Mouse (Mus musculus) midbrain, embryonic 14.5 days (tissue): Measurements from ENCODE around the gene Zfp652. TPM values are rescaled to one million over a fixed set of nuclear protein-coding genes. Genes with fewer than 3 reads are reported as not detected.

Experiments used
- ATAC-seq: fragments of 200-750 bp; cut with Nextera tagmentation; 2 replicates; pipeline ENCODE4 v1.8.0; 2017; ENCODE audit warnings: moderate number of reproducible peaks, moderate library complexity; ENCODE audit not compliant: low FRiP score, low TSS enrichment
- DNase-seq: peaks from one replicate; pipeline ENCODE4 v3.0.0-alpha.2; 2015
- H3K27ac ChIP-seq: fragments of 300-500 bp; sonication (generic); replicated peaks from 2 replicates; pipeline ENCODE4 v1.5.1; 2014; ENCODE audit warnings: mild to moderate bottlenecking, low read depth, low read length, moderate library complexity
- H3K27me3 ChIP-seq: fragments of 300-500 bp; sonication (generic); 2 replicates; pipeline ENCODE4 v1.6.1; 2014; ENCODE audit warnings: low read length, control low read depth, mixed read lengths; ENCODE audit not compliant: control insufficient read depth, insufficient read depth
- H3K36me3 ChIP-seq: fragments of 300-500 bp; sonication (generic); 2 replicates; pipeline ENCODE4 v1.6.1; 2014; ENCODE audit warnings: low read length, control low read depth; ENCODE audit not compliant: control insufficient read depth, insufficient read depth
- H3K4me1 ChIP-seq: fragments of 300-500 bp; sonication (generic); 2 replicates; pipeline ENCODE4 v1.6.1; 2014; ENCODE audit warnings: mild to moderate bottlenecking, antibody characterized with exemption, low read length, control low read depth; ENCODE audit not compliant: control insufficient read depth, insufficient read depth
- H3K4me2 ChIP-seq: fragments of 300-500 bp; sonication (generic); 2 replicates; pipeline ENCODE4 v1.6.1; 2014; ENCODE audit warnings: mild to moderate bottlenecking, low read length, moderate library complexity
- H3K4me3 ChIP-seq: fragments of 300-500 bp; sonication (generic); replicated peaks from 2 replicates; pipeline ENCODE4 v1.5.1; 2014; ENCODE audit warnings: low read depth, low read length
- H3K9ac ChIP-seq: fragments of 300-500 bp; sonication (generic); replicated peaks from 2 replicates; pipeline ENCODE4 v1.6.1; 2014; ENCODE audit warnings: mild to moderate bottlenecking, low read length, moderate library complexity
- H3K9me3 ChIP-seq: fragments of 300-500 bp; sonication (generic); 2 replicates; pipeline ENCODE4 v1.6.1; 2016; ENCODE audit warnings: low read length, control low read depth, mixed read lengths; ENCODE audit not compliant: control insufficient read depth
- WGBS: fragments of 180-500 bp; shearing (Covaris S2); extraction: QIAGEN DNeasy Blood & Tissue Kit; methylation state at CpG from one replicate; pipeline ENCODE4 v1.1.7; 2014; 5-methylcytosine and 5-hydroxymethylcytosine counted together
- polyA plus RNA-seq: library from polyadenylated mRNA; unstranded; fragments of >200 nt; fragmentation: Nextera tagmentation; extraction: Ambion mirVana; gene quantifications from 2 replicates; pipeline ENCODE4 v1.2.1, GENCODE M21; 2014

The Zfp652 gene
- polyA plus RNA-seq, 1 experiment from 2014 or later, result 13.1 TPM

DNA sequence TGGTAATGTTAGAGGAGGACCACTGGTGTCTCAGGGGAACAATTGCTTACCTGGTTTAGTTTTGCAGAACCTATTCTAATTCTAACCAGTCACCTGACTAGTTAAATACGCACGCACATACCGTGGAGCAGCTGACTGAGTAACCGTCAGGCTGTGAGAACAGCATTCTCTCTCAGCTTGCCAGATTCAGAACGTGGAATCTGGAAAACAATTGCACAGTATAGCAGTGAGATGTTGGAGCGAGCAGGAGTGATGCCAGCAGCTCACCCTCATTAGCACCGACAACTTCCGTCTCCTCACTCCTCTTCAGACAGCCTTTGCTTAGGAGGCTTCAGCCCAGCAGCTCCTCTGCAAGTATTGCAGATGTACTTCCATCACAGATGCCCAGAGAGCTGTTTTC lies 3.7 kb downstream of the Zfp652 start:
- Histone ChIP-seq H3K4me3 (no peak overlapping the region), H3K4me2 (peak overlapping the region; percentile 86; the same call in 1 of the 2 replicates), H3K4me1 (peaks cover 23% of the 10 kb centered on the region), H3K27me3 (no peaks in the 10 kb centered on the region), H3K9ac (no peak overlapping the region), H3K9me3 (no peaks in the 10 kb centered on the region), H3K36me3 (no peaks in the 10 kb centered on the region), H3K27ac (no peak overlapping the region)
- DNase-seq (no peak), ATAC-seq (no peak)
- 68% methylated on average over 8 of the region's 8 CpGs for WGBS

DNA sequence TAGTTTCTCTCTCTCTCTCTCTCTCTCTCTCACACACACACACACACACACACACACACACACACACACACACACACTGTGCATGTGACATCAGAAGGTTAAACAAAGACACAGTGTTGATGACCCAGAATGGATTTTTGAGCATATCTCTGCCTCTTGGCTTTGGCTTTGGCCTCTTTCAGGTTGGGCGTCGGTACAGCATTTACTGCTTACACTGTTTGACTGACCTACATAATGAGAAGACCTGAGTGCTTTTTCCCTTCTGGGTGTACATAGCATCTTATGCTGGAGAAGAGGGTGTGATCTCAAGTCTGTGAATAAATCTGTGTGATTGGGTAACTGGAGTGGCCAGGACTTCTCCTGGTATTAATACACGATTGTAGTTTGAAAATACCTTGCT lies 6.9 kb downstream of the Zfp652 start:
- Histone ChIP-seq H3K4me2 (no peak overlapping the region), H3K27ac (no peak overlapping the region), H3K27me3 (no peaks in the 10 kb centered on the region), H3K9ac (no peak overlapping the region), H3K4me3 (no peak overlapping the region), H3K36me3 (no peaks in the 10 kb centered on the region), H3K9me3 (no peaks in the 10 kb centered on the region), H3K4me1 (peaks cover 22% of the 10 kb centered on the region)
- ATAC-seq (no peak), DNase-seq (no peak)
- WGBS, result 88% methylated on average over 3 of the region's 3 CpGs

GRCm38 (mm10) chr11:95723287-95723686 lies 10.8 kb downstream of the Zfp652 start, which contains the start of gene B130006D01Rik:
TSS of gene B130006D01Rik (plus strand) at chr11:95723587.
- Histone ChIP-seq H3K4me2 (no peak within 1 kb of the TSS), H3K9ac (no peak within 1 kb of the TSS), H3K4me1 (no peaks in the 10 kb centered on the region), H3K27me3 (no peaks in the 10 kb centered on the region), H3K36me3 (no peaks in the 10 kb centered on the region), H3K9me3 (no peaks in the 10 kb centered on the region), H3K4me3 (no peak within 1 kb of the TSS), H3K27ac (no peak within 1 kb of the TSS)
- DNase-seq (no peak), ATAC-seq (no peak)
- WGBS, result 94% methylated on average over 5 of the region's 5 CpGs

- no peaks in the 10 kb centered on the region for H3K4me1 ChIP-seq
- WGBS, result 97% methylated on average over 4 of the region's 4 CpGs
- no peak overlapping the region for H3K4me2 ChIP-seq
- ATAC-seq, result no peak
- H3K9ac ChIP-seq, result no peak overlapping the region
- H3K27ac ChIP-seq, result no peak overlapping the region
- H3K27me3 ChIP-seq, result no peaks in the 10 kb centered on the region
- DNase-seq, result no peak
- no peaks in the 10 kb centered on the region for H3K36me3 ChIP-seq
- no peak overlapping the region for H3K4me3 ChIP-seq
- H3K9me3 ChIP-seq, result no peaks in the 10 kb centered on the region
Measured at GRCm38 (mm10) chr11:95724466-95724865, 12.0 kb downstream of the Zfp652 start.

- ATAC-seq (no peak), DNase-seq (no peak)
- Histone ChIP-seq H3K4me3 (no peak overlapping the region), H3K27me3 (no peaks in the 10 kb centered on the region), H3K4me2 (no peak overlapping the region), H3K9ac (no peak overlapping the region), H3K4me1 (no peaks in the 10 kb centered on the region), H3K36me3 (no peaks in the 10 kb centered on the region), H3K9me3 (no peaks in the 10 kb centered on the region), H3K27ac (no peak overlapping the region)
- 85% methylated on average over 4 of the region's 4 CpGs for WGBS
Measured at GRCm38 (mm10) chr11:95726156-95726555, 13.7 kb downstream of the Zfp652 start.

- WGBS, result 93% methylated on average over 5 of the region's 5 CpGs
- H3K4me1 ChIP-seq, result no peaks in the 10 kb centered on the region
- no peak for ATAC-seq
- no peaks in the 10 kb centered on the region for H3K9me3 ChIP-seq
- H3K4me3 ChIP-seq, result no peak overlapping the region
- H3K36me3 ChIP-seq, result no peaks in the 10 kb centered on the region
- DNase-seq, result no peak
- no peaks in the 10 kb centered on the region for H3K27me3 ChIP-seq
- H3K27ac ChIP-seq, result no peak overlapping the region
- no peak overlapping the region for H3K4me2 ChIP-seq
- no peak overlapping the region for H3K9ac ChIP-seq
Measured at GRCm38 (mm10) chr11:95727947-95728346, 15.5 kb downstream of the Zfp652 start.

- no peak overlapping the region for H3K9ac ChIP-seq
- no peaks in the 10 kb centered on the region for H3K36me3 ChIP-seq
- no peak overlapping the region for H3K4me2 ChIP-seq
- WGBS, result 83% methylated on average over 12 of the region's 12 CpGs
- no peak for DNase-seq
- no peaks in the 10 kb centered on the region for H3K27me3 ChIP-seq
- ATAC-seq, result no peak
- no peaks in the 10 kb centered on the region for H3K9me3 ChIP-seq
- no peaks in the 10 kb centered on the region for H3K4me1 ChIP-seq
- H3K27ac ChIP-seq, result no peak overlapping the region
- no peak overlapping the region for H3K4me3 ChIP-seq
Measured at GRCm38 (mm10) chr11:95728916-95729907, 16.7 kb downstream of the Zfp652 start.

GRCm38 (mm10) chr11:95734485-95734884 lies 22.0 kb downstream of the Zfp652 start:
- DNase-seq, result no peak
- no peak overlapping the region for H3K27ac ChIP-seq
- 92% methylated on average over 2 of the region's 2 CpGs for whole genome bisulfite sequencing
- H3K4me3 ChIP-seq, result no peak overlapping the region
- H3K36me3 ChIP-seq, result no peaks in the 10 kb centered on the region
- no peaks in the 10 kb centered on the region for H3K4me1 ChIP-seq
- no peak for ATAC-seq
- no peaks in the 10 kb centered on the region for H3K27me3 ChIP-seq
- H3K9me3 ChIP-seq, result no peaks in the 10 kb centered on the region
- no peak overlapping the region for H3K9ac ChIP-seq
- H3K4me2 ChIP-seq, result no peak overlapping the region

DNA sequence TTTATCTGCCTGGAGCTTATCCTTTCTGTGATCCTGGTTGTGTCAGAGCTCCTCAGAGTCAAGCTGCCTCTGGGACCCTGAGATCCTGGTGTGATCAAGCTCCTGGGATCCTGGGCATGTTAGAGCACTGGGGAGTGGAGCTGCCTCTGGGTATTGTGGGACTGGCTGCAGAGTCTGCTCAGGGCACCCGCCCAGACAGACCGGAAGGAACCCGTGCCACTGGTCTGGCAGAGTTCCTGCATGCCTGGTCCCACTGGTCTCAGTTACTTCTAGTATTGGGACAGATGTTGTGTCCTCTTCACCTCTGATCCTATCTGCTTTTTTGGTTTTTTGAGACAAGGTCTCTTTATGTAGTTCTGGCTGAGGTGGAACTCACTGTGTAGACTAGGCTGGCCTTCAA lies 25.3 kb downstream of the Zfp652 start:
- no peak overlapping the region for H3K4me2 ChIP-seq
- WGBS, result 92% methylated on average over 3 of the region's 3 CpGs
- H3K9me3 ChIP-seq, result no peaks in the 10 kb centered on the region
- no peak overlapping the region for H3K9ac ChIP-seq
- no peak overlapping the region for H3K4me3 ChIP-seq
- DNase-seq (no peak), ATAC-seq (no peak)
- H3K36me3 ChIP-seq, result no peaks in the 10 kb centered on the region
- no peaks in the 10 kb centered on the region for H3K27me3 ChIP-seq
- H3K4me1 ChIP-seq, result no peaks in the 10 kb centered on the region
- H3K27ac ChIP-seq, result no peak overlapping the region
